Mouse (Mus musculus): ENCODE results near the gene Ecpas. TPM values are rescaled to one million over a fixed set of nuclear protein-coding genes. Genes with fewer than 3 reads are reported as not detected.

Ecpas gene
- polyA plus RNA-seq, 1 experiment = 22.4 TPM

DNA sequence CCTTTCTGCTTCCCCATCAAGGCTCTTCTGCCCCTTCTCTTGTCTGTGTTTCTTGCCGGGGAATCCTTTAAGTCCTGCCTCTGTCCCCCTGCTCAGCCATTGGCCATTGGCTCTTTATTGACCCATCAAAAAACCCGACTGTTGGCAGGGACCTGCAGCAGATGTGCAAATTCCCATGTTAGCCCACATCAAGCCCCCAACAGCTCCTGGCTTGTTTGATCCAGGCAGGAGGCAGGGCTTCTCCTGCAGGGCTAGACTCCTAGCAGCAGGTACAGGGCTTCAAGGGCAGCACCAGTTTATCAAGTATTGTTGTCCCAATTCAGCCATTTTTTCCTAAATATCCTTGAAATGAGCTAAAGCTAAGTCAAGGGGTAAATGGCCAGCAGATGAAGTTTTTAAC lies 13.6 kb upstream of the Ecpas start:
- H3K4me3 ChIP-seq = no peak overlapping the region
- TF ChIP-seq SRF (IDR thresholded peaks at IDR 0.05; ENCODE audit: control insufficient read depth, insufficient read length, low read depth) (no peak), E2F4 (IDR thresholded peaks at IDR 0.05; ENCODE audit: insufficient read depth) (no peak), MYOG (IDR thresholded peaks at IDR 0.05; ENCODE audit: control insufficient read depth in 1 of 3, insufficient read depth in 1 of 3, insufficient read length in 2 of 3, low read depth in 2 of 3) (no peak), MYOD1 (IDR thresholded peaks at IDR 0.05; ENCODE audit: control insufficient read depth in 1 of 3, insufficient read length in 2 of 3, low read depth in 2 of 3) (no peak), POLR2A (IDR thresholded peaks at IDR 0.05; ENCODE audit: insufficient read length, low read depth) (no peak), TCF12 (IDR thresholded peaks at IDR 0.05; ENCODE audit: insufficient read depth, poor library complexity, severe bottlenecking) (no peak)
- no peak overlapping the region for H3ac ChIP-seq (ENCODE audit: control insufficient read depth, insufficient read length)
- no peaks in the 10 kb centered on the region for H3K36me3 ChIP-seq (ENCODE audit: control insufficient read depth, insufficient read depth)
- no peaks in the 10 kb centered on the region for H3K79me2 ChIP-seq (ENCODE audit: control insufficient read depth, insufficient read depth)
- H3K27me3 ChIP-seq (ENCODE audit: control insufficient read depth, insufficient read depth, insufficient read length) = peaks cover 5% of the 10 kb centered on the region
- H3K4me2 ChIP-seq (ENCODE audit: low read depth) = no peak overlapping the region

DNA sequence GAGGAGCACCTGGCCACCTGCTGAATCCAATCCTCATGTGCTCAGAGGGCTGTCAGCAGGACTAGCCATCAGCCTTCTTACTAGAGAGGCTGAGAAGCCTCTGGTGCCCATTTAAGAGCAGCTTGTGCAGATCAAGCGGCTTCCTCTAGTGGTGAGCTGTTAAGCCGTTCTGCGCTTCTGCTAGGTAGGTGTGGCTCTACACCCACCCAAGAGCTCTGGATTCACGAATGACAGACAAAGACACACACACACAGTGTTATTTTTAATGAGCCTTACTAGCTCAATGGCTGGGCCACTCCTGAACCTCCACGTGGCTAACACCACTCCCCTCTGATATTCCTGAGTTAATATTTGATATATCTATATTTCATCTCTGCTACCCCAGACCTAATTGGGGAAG lies 13.1 kb upstream of the Ecpas start:
- Histone ChIP-seq H3K4me2 (ENCODE audit: low read depth) (no peak overlapping the region), H3ac (ENCODE audit: control insufficient read depth, insufficient read length) (no peak overlapping the region), H3K79me2 (ENCODE audit: control insufficient read depth, insufficient read depth) (no peaks in the 10 kb centered on the region), H3K36me3 (ENCODE audit: control insufficient read depth, insufficient read depth) (no peaks in the 10 kb centered on the region), H3K4me3 (no peak overlapping the region), H3K27me3 (ENCODE audit: control insufficient read depth, insufficient read depth, insufficient read length) (peaks cover 5% of the 10 kb centered on the region)
- TF ChIP-seq CEBPB (IDR thresholded peaks at IDR 0.05; ENCODE audit: insufficient read depth, poor library complexity, severe bottlenecking) (no peak), POLR2AphosphoS2 (IDR thresholded peaks at IDR 0.05; ENCODE audit: insufficient read length, low read depth) (no peak), SRF (IDR thresholded peaks at IDR 0.05; ENCODE audit: control insufficient read depth, insufficient read length, low read depth) (no peak), TCF3 (IDR thresholded peaks at IDR 0.05; ENCODE audit: insufficient read length, low read depth) (no peak), USF1 (IDR thresholded peaks at IDR 0.05; ENCODE audit: low read depth) (no peak), TCF12 (IDR thresholded peaks at IDR 0.05; ENCODE audit: insufficient read depth, poor library complexity, severe bottlenecking) (no peak), MYOD1 (IDR thresholded peaks at IDR 0.05; ENCODE audit: control insufficient read depth in 1 of 3, insufficient read length in 2 of 3, low read depth in 2 of 3) (no peak), REST (IDR thresholded peaks at IDR 0.05; ENCODE audit: insufficient read depth, insufficient read length) (no peak), E2F4 (IDR thresholded peaks at IDR 0.05; ENCODE audit: insufficient read depth) (no peak), MAX (IDR thresholded peaks at IDR 0.05; ENCODE audit: low read depth) (no peak), MYOG (IDR thresholded peaks at IDR 0.05; ENCODE audit: control insufficient read depth in 1 of 3, insufficient read depth in 1 of 3, insufficient read length in 2 of 3, low read depth in 2 of 3) (no peak), POLR2A (IDR thresholded peaks at IDR 0.05; ENCODE audit: insufficient read length, low read depth) (no peak)

DNA sequence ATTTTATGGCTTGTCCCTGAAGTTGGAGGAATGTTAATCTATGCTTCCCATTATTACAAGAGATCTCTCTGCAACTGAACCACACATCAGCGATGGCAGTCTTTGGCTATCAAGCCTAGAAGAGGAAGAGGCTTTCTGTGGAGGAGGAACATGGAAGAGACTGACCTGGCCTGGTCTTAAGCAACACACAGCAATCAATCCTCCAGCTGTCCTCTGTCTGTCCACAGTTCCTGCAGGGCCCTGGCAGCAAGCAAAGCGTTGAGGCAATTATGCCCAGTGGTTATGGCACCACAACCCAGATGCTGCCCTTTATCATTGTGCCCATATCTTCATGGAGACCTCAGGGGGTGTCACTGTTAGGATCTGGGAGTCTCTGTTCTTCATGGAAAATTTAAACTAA lies 11.4 kb upstream of the Ecpas start:
- Histone ChIP-seq H3K4me3 (no peak overlapping the region), H3ac (ENCODE audit: control insufficient read depth, insufficient read length) (no peak overlapping the region), H3K79me2 (ENCODE audit: control insufficient read depth, insufficient read depth) (no peaks in the 10 kb centered on the region), H3K4me2 (ENCODE audit: low read depth) (no peak overlapping the region), H3K27me3 (ENCODE audit: control insufficient read depth, insufficient read depth, insufficient read length) (peaks cover 4% of the 10 kb centered on the region), H3K36me3 (ENCODE audit: control insufficient read depth, insufficient read depth) (no peaks in the 10 kb centered on the region)
- TF ChIP-seq POLR2AphosphoS2 (IDR thresholded peaks at IDR 0.05; ENCODE audit: insufficient read length, low read depth) = no peak
- TF ChIP-seq E2F4 (IDR thresholded peaks at IDR 0.05; ENCODE audit: insufficient read depth) = no peak
- no peak for TF ChIP-seq MYOG (IDR thresholded peaks at IDR 0.05; ENCODE audit: control insufficient read depth in 1 of 3, insufficient read depth in 1 of 3, insufficient read length in 2 of 3, low read depth in 2 of 3)
- TF ChIP-seq TCF12 (IDR thresholded peaks at IDR 0.05; ENCODE audit: insufficient read depth, poor library complexity, severe bottlenecking) = no peak
- TF ChIP-seq CEBPB (IDR thresholded peaks at IDR 0.05; ENCODE audit: insufficient read depth, poor library complexity, severe bottlenecking) = no peak
- TF ChIP-seq MAX (IDR thresholded peaks at IDR 0.05; ENCODE audit: low read depth) = no peak
- TF ChIP-seq POLR2A (IDR thresholded peaks at IDR 0.05; ENCODE audit: insufficient read length, low read depth) = no peak
- no peak for TF ChIP-seq USF1 (IDR thresholded peaks at IDR 0.05; ENCODE audit: low read depth)
- TF ChIP-seq MYOD1 (IDR thresholded peaks at IDR 0.05; ENCODE audit: control insufficient read depth in 1 of 3, insufficient read length in 2 of 3, low read depth in 2 of 3) = no peak

DNA sequence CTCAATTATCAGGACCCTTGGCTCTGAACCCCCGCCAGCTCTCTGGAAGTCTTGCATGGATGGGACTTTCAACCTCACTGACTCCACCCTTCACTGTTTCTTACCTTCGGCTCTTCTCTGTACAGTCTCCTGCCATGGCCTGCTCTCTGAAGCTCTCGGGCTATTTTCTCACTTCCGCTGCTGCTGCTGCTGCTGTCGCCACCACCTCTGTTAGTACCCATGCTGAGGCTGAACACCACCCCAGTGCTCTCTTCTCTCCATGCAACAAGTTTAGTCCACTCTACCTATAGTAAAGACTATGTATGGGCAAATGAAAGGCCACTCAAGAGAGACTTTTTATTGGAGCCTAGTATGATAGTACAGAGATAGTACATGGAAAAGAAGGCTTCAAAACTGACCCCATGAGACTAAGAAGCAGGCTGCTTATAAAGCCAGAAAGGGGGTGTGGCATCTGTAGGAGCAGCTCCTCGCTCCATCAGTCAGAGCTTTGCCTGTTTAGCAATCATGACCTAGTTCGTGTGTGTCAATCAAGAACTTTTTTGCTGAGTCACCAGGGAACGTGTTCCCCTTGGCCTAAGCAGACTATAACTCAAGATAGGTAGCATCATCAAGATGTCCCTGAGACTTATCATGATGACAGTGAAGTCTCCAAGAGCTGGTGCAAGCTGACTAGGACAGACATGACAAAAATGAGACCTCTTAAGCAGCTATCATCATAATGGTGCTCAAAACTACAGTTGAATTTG lies 2.7 kb upstream of the Ecpas start:
- Histone ChIP-seq H3K79me2 (ENCODE audit: control insufficient read depth, insufficient read depth) (peaks cover 12% of the 10 kb centered on the region), H3K27me3 (ENCODE audit: control insufficient read depth, insufficient read depth, insufficient read length) (no peaks in the 10 kb centered on the region), H3K4me2 (ENCODE audit: low read depth) (no peak overlapping the region), H3K4me3 (no peak overlapping the region), H3ac (ENCODE audit: control insufficient read depth, insufficient read length) (no peak overlapping the region), H3K36me3 (ENCODE audit: control insufficient read depth, insufficient read depth) (no peaks in the 10 kb centered on the region)
- TF ChIP-seq MYOG (IDR thresholded peaks at IDR 0.05; ENCODE audit: control insufficient read depth in 1 of 3, insufficient read depth in 1 of 3, insufficient read length in 2 of 3, low read depth in 2 of 3) (no peak), REST (IDR thresholded peaks at IDR 0.05; ENCODE audit: insufficient read depth, insufficient read length) (no peak), CEBPB (IDR thresholded peaks at IDR 0.05; ENCODE audit: insufficient read depth, poor library complexity, severe bottlenecking) (no peak), USF1 (IDR thresholded peaks at IDR 0.05; ENCODE audit: low read depth) (no peak), E2F4 (IDR thresholded peaks at IDR 0.05; ENCODE audit: insufficient read depth) (no peak), MYOD1 (IDR thresholded peaks at IDR 0.05; ENCODE audit: control insufficient read depth in 1 of 3, insufficient read length in 2 of 3, low read depth in 2 of 3) (no peak), MAX (IDR thresholded peaks at IDR 0.05; ENCODE audit: low read depth) (no peak), POLR2AphosphoS2 (IDR thresholded peaks at IDR 0.05; ENCODE audit: insufficient read length, low read depth) (no peak), SRF (IDR thresholded peaks at IDR 0.05; ENCODE audit: control insufficient read depth, insufficient read length, low read depth) (no peak), TCF3 (IDR thresholded peaks at IDR 0.05; ENCODE audit: insufficient read length, low read depth) (no peak), TCF12 (IDR thresholded peaks at IDR 0.05; ENCODE audit: insufficient read depth, poor library complexity, severe bottlenecking) (no peak), POLR2A (IDR thresholded peaks at IDR 0.05; ENCODE audit: insufficient read length, low read depth) (no peak)
